Mouse (Mus musculus) thymus, postnatal 10 days (tissue): ENCODE results near the gene Mybpc2.
A peak's percentile ranks its signal among the peaks of the same experiment; 100 is the strongest.

Experiments
- DNase-seq, 2 experiments: peaks; one replicate each; pipeline ENCODE4 v3.0.0; 2021; ENCODE audit warnings: low spot score in 2 of 2

Mybpc2 gene

DNA sequence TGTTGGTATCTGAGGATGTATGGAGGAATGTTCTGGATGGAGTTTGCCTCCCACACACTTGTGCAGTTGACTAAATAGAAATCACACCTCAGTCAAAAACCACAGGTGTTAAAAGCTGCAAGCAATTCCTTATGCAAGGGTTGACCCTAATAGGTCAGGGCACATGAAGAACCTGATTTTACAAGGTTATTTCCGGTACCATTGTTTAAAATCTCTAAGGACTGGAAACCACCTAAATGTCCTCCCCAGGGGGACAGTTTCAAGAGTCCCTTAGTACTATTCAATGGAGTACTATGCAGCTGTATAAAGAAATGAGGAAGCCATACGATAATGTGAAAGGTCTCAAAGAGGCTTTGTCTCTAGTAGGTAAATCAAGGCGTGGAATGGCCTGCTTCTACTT is 21.8 kb upstream of the Mybpc2 start:
- DNase-seq = no peak

DNA sequence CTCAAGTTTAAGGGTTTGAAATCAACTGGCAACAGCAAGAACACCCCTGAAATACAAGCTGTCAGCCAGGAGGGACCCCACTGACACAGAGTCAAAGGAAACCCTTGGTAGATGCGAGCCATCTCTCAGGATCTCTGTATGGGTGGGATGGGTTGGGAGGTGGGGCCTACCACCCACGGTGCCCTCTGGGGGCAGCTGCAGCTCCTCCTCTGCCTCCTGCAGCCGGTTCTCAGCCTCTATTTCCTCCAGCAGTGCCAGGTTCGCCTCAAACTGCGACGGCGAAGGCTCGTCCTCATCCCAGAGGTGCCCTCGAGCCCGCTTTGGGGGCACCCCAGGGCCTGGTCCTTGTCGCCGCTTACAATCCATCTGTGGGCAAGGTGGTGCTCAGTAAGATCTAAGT is 18.6 kb upstream of the Mybpc2 start:
- peak in 1 of 2 experiments; percentile 32 for DNase-seq

DNA sequence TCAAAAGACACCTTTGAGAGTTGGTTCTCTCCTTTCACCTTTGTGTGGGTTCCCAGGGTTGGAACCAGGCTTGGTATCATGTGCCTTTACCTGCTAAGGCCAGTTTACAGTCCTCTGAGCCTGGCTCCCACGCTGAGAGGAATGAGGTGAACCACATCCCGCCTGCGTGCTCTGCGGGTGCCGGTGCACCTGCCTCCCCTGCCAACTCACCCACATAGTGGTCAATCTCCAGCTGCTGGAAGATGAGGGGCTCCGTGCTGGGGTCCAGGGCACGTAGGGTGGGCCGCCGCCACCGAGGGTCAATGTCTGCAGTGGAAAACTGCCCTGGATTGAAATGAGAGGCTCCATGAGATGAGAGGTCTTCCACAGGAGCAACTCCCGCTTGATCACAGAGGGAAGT is 18.1 kb upstream of the Mybpc2 start:
- DNase-seq = peak in 1 of 2 experiments; percentile 21

DNA sequence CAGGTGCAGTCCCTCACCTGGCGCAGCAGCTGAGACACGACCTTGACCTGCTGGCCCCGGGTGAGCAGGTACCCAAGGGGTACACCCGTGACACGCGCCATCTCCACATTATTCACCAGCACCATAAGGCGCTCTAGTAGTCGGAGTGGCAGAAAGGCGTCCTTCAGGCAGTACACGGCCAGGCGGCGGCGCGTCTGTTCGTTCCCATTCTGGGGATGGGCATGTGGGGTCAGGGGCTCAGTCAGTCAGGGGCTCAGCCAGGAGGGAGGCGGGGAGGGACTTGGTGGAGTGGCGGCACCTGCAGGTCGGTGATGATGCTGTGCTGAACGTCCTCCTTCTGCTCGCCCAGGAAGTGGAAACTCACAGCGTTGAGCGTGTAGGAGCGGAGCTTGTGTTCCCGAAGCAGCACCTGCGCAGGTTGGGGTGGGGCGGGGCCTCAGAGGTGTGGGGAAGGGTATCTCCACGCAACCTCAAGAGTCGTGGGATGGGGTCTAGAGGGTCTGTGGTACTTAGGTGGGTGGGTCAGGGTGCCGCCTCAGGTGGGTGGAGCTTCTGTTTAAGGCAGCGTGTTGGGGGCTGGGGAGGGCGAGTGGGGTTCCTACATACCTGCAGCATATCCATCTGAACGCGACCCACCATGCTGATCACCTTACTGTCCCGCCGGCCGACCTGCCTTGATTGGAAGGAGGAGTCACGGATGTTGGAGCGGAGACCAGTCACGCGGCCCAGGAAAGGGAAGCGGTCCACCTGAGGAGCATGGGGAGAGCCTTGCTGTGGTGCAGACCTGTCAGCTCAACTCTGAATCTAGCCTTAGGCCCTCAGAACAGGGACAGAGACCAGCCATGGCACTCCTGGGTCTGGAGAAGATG is 14.5 kb upstream of the Mybpc2 start:
- no peak for DNase-seq

DNA sequence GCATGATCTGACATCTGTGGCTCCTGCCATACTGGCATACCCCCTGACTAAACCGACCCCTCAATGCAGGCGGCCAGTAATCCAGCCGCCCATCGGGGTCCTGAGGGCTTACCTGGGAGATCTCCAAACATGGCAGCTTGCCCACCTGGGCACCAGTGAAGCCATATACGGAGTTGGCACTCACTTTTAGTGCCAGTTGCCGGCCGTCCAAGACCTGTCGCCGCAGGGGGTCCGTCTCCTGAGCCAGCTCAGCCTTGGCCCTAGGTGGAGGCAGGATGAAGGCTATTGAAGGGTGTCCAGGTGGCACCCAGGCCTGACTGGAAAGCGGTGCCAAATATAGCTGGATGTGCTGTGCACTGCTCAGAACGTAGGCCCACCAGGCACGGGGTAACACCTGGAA is 13.0 kb upstream of the Mybpc2 start:
- no peak for DNase-seq

DNA sequence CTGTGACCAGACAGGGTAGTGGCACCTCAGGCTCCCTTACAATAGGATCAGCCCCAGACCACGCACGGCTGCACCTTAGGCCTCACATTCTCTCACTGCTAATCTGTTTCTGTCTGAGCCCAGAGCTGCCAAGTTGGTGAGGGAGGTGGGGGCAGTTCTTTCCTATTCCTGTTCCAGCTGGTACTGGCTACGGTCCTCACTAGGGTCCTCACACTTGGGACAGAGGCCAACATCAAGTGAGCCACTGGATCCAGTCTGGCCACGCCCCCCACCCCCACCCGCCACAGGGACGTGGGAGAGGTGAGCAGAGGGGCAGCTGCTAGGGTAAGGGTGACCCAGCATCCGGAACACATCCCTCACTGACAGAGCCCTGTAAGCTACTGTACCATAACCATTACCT is 12.6 kb upstream of the Mybpc2 start:
- no peak for DNase-seq

DNA sequence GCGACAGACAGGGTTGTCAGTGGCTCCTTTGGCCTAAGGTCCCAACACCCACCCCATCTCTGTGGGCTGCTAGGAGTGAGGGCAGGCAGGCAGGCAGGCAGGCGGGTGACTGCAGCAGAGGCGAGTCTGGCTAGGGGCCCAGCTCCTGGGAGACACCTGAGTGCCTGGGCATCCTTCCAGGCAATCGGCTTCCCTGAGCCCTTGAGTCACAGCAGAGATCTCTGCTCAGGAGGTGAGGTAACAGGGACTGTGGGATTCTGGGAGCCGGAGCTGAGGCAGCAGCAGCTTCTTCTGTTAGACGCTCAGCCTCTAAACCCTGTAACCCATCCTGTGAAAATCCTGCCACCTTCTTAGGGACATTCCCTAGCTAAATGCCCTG is 12.1 kb upstream of the Mybpc2 start:
- no peak for DNase-seq

DNA sequence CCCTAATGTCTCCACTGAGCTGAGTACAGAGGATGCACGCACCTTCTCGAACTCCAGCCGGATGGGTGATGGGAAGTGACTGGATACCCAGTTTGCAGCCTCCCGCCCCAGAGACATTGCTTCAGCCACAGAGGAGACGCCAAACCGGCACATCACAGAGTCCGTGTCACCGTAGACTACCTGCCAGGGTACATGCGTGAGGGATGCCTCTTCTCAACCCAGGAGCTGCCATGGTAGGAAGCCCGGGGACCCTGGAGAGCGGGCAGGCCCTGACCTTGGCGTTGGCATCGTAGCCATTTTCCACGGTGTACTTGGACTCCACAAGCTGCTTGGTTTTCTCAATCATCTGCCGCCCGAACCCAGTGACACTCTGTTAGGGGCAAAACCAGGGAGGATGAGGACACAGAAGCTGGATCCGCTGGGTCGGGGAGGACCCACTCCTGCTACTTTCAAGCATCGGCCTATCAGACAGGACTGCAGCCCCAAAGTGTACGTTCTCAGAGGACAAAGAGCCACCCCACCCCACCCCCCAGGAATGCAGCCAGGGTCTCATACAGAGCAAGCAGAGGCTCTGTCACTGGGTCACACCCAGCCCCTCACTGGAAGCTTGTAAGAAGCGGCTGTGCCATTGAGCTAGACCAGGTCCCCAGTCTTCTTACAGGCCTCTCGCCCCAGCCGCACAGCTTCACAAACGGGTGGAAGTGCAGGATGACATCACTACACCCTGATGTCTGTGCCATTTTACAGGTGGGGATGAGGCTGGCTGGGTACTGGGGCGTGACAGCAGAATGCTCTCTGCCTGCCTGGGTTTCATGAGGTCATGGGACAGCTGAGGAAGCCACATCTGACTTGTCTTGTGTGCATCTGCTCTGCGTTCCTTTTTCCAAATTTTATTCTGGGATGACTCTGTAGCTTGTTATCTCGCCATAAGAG is 11.5 kb upstream of the Mybpc2 start:
- no peak for DNase-seq

DNA sequence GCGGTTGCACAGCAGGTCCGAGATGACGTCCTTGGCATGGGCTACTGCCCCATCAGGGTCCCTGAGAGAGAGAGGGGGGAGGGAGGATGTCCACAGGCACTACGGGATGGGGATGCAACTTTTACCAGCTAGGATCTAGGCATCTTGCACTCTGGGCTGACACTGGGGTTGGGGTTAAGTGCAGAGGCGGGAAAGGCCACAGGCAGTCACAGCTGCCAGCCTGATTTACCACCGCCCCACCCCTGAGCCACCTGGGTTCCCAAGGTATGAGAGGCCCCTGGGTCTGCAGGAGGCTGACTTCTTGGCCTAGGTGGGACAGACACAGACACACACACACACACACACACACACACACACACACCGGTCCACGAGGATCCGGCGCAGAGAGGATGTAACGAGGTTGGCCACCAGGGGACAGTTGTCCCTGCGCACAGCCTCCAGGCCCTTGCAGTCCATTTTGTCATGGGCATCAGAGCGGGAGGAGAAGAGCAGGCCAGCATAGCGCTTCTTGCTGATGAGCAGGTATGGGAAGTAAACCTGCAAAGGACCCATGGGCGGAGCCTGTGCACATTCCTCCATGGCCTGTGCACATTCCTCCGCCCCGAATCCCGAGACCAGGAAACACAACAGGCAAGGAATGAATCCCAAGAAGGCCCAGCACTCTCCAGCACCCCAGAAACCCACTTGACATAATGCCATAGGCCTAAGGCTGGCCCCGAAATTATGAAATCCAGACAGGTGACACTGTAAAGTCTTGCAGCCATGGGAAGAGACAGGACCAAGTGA is 10.4 kb upstream of the Mybpc2 start:
- DNase-seq = no peak

DNA sequence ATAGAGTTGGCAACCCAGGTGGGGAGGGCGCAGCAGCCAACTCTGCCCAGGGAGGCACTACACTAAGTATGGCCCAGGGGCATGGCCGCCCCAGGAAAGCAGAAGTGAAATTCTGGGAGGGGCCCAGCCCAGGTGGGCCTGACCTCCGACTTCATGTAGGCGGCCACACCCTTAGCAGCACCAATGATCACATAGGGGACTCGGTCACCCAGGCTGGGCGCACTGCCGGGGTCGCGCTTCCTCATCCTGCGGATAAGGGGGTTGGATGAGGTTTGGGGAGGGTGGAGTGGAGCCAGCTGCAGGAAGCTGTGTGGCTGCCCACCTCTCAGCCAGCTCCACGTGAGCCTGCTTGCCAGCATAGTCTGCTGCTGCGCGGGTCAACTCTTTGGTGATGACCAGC is 9.8 kb upstream of the Mybpc2 start:
- DNase-seq = no peak

DNA sequence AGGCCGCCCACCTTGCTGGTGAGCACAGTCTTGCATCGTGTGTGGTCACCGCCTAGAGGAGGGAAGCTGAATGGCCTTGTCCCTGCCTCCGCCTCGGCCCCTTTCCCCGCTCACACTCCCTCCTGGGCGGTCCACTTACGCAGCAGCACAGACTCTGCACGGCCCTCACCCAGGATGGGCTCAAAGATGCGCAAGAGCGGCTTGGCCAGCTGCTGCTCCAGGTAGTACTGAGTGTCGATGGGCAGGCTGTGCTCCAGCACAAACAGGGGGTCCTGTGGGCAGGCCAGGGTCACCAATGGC is 9.2 kb upstream of the Mybpc2 start:
- DNase-seq = no peak

DNA sequence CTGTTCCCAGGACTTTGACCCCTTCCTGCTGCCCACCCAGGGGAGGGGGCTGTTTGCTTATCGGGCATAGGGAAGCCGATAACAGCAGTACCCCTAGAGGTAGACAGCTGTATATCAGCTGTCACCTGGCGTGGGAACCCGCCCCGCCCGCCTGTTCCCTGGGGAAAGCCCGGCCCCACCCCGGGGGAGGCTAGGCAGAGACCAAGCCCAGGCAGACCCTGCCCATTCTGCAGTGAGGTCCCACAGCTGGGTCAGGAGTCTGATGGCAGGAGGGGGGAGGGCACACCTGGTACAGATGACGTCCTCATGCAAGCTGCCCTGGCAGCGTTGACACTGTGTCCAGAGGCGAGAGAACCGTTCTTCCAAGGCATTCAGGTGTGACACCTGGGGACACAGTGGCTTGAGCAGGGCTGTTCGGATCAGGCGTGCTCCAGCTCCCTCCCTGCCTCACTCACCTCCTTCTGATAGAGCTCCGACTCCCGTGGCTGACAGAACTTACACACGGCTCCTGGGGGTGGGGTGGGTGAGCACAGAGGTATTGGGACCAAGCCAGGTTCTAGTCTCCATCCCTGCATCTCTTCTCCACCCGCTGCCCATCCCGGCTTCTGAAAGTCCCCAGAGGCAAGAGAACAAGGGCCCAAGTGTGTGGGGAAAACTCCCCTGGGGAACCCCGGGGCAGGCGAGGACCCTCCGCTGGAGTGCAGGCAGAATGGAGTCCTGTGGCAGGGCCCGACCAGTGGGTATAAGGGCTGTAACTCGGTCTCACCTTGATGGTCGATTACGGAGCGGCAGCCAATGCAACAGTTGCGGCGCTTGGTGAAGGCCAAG is 8.7 kb upstream of the Mybpc2 start:
- DNase-seq = no peak

DNA sequence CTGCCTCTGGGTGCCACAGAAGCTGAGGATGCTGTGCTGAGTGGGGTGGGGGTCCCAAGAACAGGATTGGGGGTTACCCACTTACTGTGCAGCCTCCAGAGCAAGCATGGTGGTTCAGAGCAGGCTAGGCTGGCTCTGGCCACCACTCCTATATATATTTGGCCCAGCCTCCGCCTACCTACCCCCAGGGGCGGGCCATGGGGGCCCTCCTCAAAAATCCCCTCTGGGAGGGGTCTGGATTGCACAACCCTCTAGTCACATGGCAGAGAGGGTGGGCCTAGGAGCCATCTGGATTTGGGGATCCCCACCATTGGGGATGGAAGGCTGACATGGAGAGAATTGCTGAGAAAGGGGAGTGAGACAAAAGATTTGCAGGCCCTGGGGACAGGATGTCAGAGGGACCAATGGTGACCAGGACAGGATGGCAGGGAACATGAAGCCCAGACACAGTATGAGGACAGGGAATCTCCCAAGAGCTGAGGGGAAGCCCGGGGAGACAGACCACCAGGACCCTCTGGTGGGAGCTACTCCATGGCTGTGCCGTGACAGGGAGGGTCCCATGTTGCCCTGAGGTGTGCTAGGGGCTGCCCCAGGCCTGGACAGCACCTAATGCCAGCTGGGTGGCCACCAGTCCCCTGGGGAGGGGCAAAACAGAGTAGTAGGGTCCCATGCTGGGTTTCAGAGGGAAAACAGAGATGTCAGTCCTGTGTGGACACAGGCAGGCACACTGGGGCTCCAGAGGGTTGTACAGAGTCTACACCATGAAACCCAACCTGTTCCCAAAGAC is 7.7 kb upstream of the Mybpc2 start, which contains the start of gene Spib:
Gene Spib (minus strand): TSS at position 126 of the 787 bp plus-strand sequence.
- no peak for DNase-seq

DNA sequence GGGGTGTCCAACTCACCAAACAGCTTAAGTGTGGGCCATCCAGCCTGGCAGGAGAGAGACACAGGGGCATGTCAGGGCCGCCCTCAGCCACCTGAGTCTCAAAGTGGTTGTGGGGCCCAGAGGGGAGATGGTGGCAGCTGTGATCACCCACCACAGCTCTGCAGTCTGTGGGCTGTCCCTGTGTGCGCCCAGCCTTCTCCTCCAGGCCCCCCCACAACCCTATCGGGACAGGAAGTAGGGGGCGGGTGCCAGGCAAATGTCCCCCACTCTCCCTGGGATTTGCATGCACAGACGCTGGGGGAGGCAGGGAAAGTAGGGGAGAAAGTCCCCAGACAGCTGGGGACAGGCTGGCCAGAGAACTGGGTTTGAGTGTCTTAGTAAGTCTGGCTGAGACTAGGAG is 6.8 kb upstream of the Mybpc2 start:
- DNase-seq = no peak

DNA sequence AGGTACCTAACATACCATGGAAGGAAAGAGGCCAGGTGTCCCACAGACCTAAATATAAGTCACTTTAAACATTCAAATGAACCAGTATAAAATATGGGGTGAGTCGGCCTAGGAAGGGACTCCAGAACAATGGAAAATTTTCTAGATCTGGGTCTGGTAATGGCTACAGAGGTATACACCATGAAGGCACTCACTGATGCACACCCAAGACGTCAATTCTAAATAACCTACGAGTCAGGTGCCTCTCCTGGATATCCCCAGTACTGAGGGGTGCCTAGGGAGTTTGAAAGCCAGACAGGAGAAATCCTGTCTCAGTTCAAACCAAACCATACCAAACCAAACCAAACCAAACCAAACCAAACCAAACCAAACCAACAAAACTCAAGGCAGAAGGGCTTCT is 6.1 kb upstream of the Mybpc2 start:
- DNase-seq = no peak

DNA sequence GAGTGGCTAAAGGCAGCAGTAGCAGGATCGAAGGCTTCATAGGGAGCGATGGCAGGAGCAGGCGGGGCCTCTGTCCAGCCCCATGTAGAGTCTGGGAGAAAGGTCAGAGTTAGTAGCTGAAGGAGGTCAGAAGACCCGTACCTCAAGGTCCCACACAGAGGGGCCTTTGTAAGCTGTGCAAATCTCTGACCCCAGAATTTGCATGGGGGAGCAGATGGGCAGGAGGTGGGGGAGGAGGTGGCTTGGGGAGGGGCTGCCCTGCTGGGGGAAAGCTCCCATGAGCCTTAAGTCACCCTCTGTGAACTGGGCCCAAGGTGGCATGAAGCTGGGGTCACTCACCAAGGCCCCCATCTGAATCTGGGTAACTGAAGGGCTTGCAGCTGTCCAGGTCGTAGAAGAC is 5.1 kb upstream of the Mybpc2 start:
- no peak for DNase-seq

DNA sequence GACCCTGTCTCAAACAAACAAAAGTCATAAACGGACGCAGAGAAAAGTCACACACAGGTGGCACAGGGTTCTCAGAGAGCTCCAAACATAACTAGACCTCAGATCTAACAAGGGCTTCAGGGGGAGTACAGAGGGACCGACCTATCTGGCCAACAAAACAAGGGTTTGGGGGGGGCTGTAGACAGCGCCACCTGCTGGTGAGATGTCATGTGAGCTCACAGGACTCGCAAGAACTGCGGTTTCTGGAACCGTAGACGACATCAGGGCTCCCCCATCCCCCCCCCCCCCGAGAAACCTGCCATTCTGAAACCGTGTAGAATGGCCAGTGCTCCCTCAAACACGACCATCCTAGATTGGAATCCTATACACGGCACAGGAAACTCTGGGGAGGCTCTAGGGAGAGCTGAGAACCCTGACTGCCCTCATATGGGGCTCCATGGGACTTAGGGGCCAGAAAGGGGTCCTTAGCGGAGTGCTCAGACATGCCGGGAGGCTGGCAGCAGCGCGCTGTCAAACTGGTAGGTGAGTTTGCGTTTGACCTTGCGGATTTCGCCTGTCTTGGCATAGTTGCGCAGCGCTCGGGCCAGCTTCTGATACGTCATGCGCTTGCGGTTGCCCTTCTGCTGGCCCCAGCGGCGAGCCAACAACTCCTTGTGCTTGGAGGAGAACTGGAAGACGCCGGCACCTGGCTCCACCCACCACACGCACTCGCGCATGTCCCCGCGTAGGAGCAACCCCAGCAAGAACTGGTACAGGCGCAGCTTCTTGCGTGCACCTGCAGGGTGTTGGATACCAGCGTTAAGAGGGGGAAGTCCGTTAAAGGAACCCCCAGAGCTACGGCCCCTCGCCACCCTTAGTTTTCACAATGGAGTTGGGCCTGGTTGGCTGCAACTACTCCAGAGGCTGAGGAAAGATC is 3.3 kb upstream of the Mybpc2 start:
- DNase-seq = peak; percentile 79 to 90

DNA sequence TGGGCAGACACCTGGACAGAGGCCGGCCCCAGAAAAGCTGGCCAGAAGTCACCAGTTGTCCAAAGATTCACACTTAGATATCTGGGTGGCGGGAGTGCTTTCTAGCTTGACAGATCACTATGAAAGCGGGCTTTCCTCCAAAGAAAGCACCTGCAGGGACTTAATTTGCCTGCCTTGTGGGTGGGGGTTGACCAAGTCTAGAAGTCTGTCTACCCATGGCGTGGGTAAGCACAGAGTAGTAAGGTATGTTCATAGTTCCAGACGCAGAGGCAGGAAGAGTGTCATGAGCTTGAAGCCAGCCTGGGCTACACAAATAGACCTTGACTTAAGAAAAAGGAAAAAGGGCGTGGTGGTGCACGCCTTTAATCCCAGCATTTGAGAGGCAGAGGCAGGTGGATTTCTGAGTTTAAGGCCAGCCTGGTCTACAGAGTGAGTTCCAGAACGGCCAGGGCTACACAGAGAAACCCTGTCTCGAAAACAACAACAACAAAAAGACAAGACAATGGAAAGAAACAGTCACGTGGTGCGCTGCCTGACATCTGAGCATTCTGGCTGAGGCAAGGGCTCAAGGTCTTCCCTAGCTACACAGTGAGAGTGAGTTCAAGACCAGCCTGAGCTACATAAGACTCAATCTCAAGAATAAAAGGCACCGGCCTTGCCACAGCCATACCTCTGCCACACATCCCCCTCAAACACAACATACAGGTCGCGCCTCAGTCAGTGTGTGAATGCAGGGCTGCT is 2.1 kb upstream of the Mybpc2 start:
- DNase-seq = no peak
